Mouse (Mus musculus) neutrophil, adult 65 days (primary cell): ENCODE results near the gene Inmt. TPM values are rescaled to one million over a fixed set of nuclear protein-coding genes. Genes with fewer than 3 reads are reported as not detected.

Experiments used
- total RNA-seq: library from RNA; stranded (reverse); gene quantifications from 2 replicates; pipeline ENCODE4 v1.2.4, GENCODE M21; 2023

The Inmt gene
- total RNA-seq: not detected in 2 replicates

GRCm38 (mm10) chr6:55174741-55175181 is at the start of gene Inmt:
Inmt (minus strand) TSS chr6:55175043.

GRCm38 (mm10) chr6:55202913-55203910 is 28.4 kb upstream of the Inmt start, which contains the start of gene Mindy4:
Mindy4 (plus strand) TSS chr6:55203383.

GRCm38 (mm10) chr6:55132794-55133193 is 42.0 kb downstream of the Inmt start, which contains the start of gene Crhr2:
Crhr2 (minus strand) TSS chr6:55133016.

Other genes with a start within 250 kb of the Inmt start
- gene Nod1, start 202.4 kb downstream of the Inmt start, total RNA-seq: 36.0 and 46.0 TPM in 2 replicates
- 5.9 and 6.3 TPM in 2 replicates for gene Ggct, start 182.1 kb downstream of the Inmt start, total RNA-seq
- 37.7 and 49.9 TPM in 2 replicates for gene Gars, start 137.0 kb downstream of the Inmt start, total RNA-seq
- gene Crhr2, start 42.0 kb downstream of the Inmt start, total RNA-seq: not detected in 2 replicates
- gene Mindy4, start 28.3 kb upstream of the Inmt start, total RNA-seq: 0.23 and 0.51 TPM in 2 replicates
- 2.5 and 3.5 TPM in 2 replicates for gene Aqp1, start 161.4 kb upstream of the Inmt start, total RNA-seq
- not detected in 2 replicates for gene Ghrhr, start 201.3 kb upstream of the Inmt start, total RNA-seq